Mouse (Mus musculus) G1E-ER4 (cell line): ENCODE measurements around the gene Atp6v0a4. TPM values are rescaled to one million over a fixed set of nuclear protein-coding genes. Genes with fewer than 3 reads are reported as not detected.

Source experiments
- GATA1 ChIP-seq: IDR thresholded peaks from one replicate; pipeline ENCODE4 v1.8.0; 2012; ENCODE audit warnings: low read length, inconsistent platforms
- polyA plus RNA-seq: library from polyadenylated mRNA; stranded (reverse); fragments of >175 nt; gene quantifications from 2 replicates; pipeline ENCODE4 v1.2.3, GENCODE M21; 2012

Gene Atp6v0a4
- polyA plus RNA-seq, 1 experiment = not detected

DNA sequence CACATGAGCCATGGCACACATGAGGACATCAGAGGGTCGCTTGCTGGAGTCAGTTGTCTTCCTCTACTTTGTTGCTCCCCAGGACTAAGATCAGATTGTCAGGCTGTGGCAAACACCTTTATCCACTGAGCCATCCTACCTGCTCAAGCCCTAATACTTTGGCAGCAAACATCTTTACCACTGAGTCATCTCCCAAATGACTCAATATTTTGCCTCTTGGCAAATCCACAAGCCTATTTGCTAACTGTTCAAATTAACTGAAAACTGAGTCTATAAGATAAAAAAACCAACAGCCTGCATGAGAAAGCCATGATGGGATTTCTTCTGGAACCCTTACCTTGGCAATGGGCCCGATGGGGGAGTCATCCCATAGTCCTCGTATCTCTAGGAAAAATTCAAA lies 14.7 kb upstream of the Atp6v0a4 start:
- no peak for TF ChIP-seq GATA1

DNA sequence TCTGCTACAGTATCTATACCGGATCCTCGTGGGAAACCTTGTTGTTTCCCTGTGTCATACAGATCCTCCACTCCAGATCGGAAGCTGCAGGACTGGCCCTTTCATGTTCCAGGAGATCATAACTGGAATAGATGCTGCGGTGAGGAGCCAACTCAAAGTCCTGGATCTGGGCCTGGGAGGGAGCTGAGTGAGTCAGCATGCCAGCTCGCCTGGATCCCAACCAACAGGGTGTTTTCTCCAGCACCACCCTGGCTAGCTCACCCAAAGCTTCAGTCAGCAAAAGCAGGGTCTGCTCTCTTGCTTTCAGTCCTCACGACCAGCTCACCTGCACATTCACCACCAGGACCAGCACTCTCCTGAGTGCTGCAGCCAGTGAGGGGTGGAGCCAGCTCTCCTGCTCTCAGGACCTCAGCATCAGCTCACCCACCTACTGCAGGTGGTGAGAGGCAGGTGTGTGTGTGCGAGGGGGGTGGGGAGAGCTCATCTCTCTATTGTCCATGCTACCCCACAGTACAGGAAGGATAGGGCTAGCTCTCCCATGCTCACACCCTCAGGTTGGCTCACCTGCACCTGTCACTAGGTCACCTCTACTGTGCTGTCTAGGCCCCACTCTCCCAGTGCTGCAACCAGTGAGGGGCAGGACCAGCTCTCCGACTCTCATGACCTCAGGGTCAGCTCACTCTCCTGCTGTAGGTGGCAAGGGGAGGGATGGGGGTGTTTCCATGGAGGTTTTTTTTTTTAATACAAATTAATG lies 10.6 kb upstream of the Atp6v0a4 start:
- TF ChIP-seq GATA1 = no peak

DNA sequence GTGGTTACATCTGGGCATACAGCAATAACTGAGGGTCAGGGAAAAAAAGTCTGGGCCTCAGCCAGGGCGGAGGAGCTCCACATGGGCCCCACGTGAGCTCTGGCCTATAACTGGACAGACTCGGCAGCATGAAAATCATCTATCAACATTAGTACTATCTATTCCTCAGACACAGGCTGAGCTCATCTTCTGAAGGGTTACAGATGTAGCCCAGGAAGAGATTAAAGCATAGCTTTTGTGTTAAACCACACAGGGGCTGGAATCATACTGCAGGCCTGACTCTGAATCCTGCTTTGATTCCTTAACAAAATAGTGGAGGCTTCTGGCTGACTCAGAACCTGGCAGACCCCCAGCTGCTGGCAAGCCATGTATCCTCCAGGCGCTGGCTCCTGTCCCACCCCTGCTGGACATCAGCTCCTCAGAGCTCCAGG lies 7.4 kb upstream of the Atp6v0a4 start:
- no peak for TF ChIP-seq GATA1

- TF ChIP-seq GATA1 = no peak
Observed at GRCm38 (mm10) chr6:38129883-38130282, 5.5 kb upstream of the Atp6v0a4 start.

- no peak for TF ChIP-seq GATA1
Observed at GRCm38 (mm10) chr6:38128115-38128514, 3.7 kb upstream of the Atp6v0a4 start.

GRCm38 (mm10) chr6:38125462-38125861 lies 1.1 kb upstream of the Atp6v0a4 start:
- TF ChIP-seq GATA1 = no peak

DNA sequence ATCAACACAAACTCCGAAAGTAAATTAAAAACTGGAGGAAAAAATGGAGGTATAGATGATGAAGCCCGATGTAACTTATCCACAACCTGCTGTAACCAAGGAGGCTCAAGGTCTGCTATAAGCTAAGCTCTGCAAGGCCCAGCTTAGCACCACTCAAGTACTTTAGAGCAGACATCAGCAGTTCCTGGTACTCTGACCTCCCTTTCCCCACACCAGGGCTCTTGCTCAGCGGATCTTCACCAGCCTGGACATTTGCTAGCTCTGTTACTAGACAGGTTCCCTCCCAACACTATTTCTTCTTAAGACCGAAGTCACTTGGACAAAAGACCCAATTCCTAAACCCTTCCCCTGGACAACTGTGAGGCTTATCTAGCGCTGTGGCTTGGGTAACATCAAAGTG lies 496 bp upstream of the Atp6v0a4 start:
- TF ChIP-seq GATA1 = no peak

- TF ChIP-seq GATA1 = no peak
Observed at GRCm38 (mm10) chr6:38123471-38124206, 747 bp downstream of the Atp6v0a4 start.

- no peak for TF ChIP-seq GATA1
Observed at GRCm38 (mm10) chr6:38122791-38123190, 1.6 kb downstream of the Atp6v0a4 start.

DNA sequence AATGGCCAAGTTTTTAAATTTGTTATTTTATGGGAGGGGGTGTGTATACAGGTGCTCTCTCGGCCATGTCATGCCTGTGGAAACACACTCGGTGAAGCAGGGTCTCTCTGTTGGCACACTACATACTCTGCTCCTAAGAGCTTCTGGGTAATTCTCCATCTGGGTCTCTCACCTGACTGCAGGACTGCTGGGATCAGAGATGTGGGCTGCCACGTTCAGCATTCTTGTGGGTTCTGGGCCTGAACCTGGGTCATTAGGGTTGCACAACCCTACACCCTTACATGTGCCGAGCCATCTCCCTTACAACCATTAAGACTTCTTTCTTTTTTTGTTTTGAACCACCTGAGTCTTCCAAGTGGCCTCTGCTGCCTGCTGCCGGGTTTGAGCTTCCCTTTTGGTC lies 2.5 kb downstream of the Atp6v0a4 start:
- TF ChIP-seq GATA1 = no peak

DNA sequence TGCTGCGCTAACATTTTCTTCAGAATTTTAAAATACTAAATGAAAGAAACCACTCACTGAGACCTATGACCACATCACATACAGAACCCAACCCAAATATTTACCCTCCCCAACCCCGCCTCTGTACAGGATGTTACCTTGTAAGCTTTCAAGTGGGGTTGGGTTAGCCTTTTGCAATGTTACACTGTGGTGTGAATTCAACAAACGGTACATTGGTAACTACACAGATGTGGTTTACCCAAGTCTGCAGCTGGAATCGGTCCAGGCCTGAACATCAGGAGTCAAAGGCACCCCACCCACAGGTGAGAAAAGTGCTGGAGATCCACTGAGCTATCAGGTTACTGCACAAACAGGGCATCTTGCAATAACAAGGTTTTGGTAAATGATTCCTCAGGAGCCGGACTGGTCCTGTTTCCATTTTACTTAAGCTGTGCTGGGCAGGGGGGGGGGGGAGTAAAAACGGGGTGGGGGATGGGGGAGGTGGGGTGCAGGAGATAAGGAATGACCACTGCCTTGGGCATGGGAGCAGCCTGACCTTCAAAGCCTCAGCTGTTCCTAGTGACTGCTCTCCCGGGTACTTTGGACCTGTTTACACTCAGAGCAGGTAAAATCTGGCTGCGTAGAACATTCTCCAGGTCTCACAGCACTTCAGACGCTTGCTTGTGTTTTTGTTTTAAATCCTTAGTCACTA lies 3.6 kb downstream of the Atp6v0a4 start:
- no peak for TF ChIP-seq GATA1

GRCm38 (mm10) chr6:38118341-38118740 lies 6.0 kb downstream of the Atp6v0a4 start:
- TF ChIP-seq GATA1 = no peak

GRCm38 (mm10) chr6:38116107-38116770 lies 8.1 kb downstream of the Atp6v0a4 start:
- TF ChIP-seq GATA1 = no peak

- no peak for TF ChIP-seq GATA1
Observed at GRCm38 (mm10) chr6:38110859-38111258, 13.5 kb downstream of the Atp6v0a4 start.

- TF ChIP-seq GATA1 = no peak
Observed at GRCm38 (mm10) chr6:38109871-38110270, 14.5 kb downstream of the Atp6v0a4 start.
